Mouse (Mus musculus): ENCODE results near the gene Slx1b. TPM values are rescaled to one million over a fixed set of nuclear protein-coding genes. Genes with fewer than 3 reads are reported as not detected.

The Slx1b gene
- polyA plus RNA-seq, 1 experiment from 2014 or later: 14.8 TPM

DNA sequence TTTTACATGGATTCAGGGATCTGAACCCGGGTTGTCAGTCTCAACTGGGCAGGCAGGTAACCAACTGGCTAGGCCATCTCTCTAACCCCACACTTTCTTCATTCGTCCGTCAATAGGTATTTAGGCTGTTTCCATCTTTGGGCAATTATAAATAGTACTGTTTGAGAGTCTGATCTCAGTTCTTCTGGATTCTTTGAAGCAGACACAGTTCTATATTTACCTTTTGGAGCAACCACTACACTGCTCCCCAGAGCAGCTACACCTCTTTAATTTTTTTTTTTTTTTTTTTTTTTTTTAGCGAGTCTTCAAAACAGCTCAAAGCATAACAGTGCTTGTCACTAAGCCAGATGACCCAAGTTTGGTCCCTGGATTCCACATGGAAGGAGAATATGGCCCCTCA is 20.1 kb upstream of the Slx1b start:
- no peaks in the 10 kb centered on the region for H3K4me1 ChIP-seq
- H3K27me3 ChIP-seq (ENCODE audit: low read depth, poor library complexity, severe bottlenecking): 0 out of 2 replicates have a peak, but pooled peaks cover 2% of the 10 kb centered on the region
- WGBS: 88% methylated on average over 4 of the region's 4 CpGs
- no peaks in the 10 kb centered on the region for H3K9me3 ChIP-seq (replicated peaks)
- DNase-seq (ENCODE audit: low spot score): no peak
- no peaks in the 10 kb centered on the region for H3K36me3 ChIP-seq
- no peak overlapping the region for H3K27ac ChIP-seq
- no peak overlapping the region for H3K4me3 ChIP-seq

DNA sequence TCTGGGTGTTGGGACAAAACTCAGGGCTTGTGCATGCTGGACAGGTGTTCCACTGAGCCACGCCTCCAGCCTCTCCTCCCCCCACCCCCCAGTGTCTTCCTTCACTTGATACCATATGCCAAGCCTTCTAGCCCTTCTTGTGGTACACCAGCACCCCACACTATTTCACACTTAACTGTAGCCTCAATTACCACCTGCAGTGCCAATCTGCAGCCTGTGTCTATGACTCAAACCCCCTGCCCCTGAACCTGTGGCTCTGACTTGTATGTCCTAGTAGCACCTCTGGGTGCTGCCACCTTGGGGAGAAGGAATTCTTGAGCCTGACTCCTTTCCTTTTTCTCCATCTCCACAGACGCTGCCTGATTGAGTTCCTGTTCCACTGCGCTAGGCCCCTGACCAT is 16.3 kb upstream of the Slx1b start:
- H3K27me3 ChIP-seq (ENCODE audit: low read depth, poor library complexity, severe bottlenecking): 0 out of 2 replicates have a peak, but pooled peaks cover 2% of the 10 kb centered on the region
- no peaks in the 10 kb centered on the region for H3K36me3 ChIP-seq
- no peak overlapping the region for H3K27ac ChIP-seq
- no peaks in the 10 kb centered on the region for H3K4me1 ChIP-seq
- no peak for DNase-seq (ENCODE audit: low spot score)
- 76% methylated on average over 3 of the region's 3 CpGs for WGBS
- no peaks in the 10 kb centered on the region for H3K9me3 ChIP-seq (replicated peaks)
- no peak overlapping the region for H3K4me3 ChIP-seq

DNA sequence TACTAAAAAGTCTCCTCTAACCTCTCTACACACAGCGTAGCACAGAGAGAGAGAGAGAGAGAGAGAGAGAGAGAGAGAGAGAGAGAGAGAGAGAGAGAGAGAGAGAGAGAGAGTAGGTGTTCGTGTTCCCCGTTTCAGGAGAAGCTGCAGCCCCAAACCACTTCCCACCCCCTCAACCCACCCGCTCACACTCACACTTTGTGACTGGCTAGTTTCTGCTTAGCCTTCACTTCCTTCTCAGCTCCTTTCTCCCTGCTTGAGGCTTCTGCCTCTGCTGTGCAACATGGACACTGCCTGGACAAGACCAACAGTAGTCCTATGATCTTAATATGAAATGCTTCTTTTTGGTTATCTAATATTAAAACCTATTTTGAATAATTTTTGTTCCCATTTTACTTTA is 14.7 kb upstream of the Slx1b start:
- no peak for DNase-seq (ENCODE audit: low spot score)
- H3K36me3 ChIP-seq: no peaks in the 10 kb centered on the region
- peaks cover under 1% of the 10 kb centered on the region; the same call in 1 of the 2 replicates for H3K4me1 ChIP-seq
- peaks cover 16% of the 10 kb centered on the region for H3K27me3 ChIP-seq (ENCODE audit: low read depth, poor library complexity, severe bottlenecking)
- no peak overlapping the region for H3K4me3 ChIP-seq
- no peak overlapping the region for H3K27ac ChIP-seq
- H3K9me3 ChIP-seq (replicated peaks): no peaks in the 10 kb centered on the region
- WGBS: 72% methylated on average over 4 of the region's 4 CpGs

DNA sequence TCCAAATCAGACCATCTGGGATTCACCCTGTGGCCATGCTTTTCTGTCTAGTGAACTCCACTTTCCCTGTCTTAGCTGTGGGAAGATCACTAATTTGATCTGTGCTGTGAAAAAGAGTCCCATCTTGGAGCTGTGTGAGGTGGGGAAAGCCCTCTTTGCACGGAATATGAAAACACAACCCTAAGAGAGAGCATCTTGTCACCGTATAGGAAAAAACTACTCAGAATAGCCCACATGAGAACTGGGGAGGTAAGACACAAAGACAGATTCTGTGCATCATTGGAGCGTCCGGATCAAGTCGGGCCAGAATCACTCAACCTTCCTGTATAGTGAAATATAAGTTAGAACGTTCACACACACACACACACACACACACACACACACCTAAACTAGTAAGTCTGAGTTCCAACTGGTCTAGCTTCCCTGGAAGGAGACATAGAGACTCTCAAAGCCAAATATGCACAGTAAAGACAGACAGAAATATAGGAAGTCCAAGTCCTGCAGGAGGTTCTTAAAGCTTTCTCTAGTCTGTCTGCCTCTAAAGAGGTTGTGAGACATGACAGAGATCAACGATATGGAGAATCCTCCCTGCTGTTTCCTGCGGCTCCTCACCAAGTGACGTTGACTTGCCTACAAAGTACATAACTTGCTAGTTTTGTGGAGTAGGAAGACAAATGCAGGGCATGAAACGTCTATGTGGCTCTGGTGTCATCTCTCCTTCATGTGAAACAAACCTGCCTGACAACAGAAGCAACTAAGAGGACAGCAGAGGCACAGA is 12.8 kb upstream of the Slx1b start:
- no peak overlapping the region for H3K4me3 ChIP-seq

DNA sequence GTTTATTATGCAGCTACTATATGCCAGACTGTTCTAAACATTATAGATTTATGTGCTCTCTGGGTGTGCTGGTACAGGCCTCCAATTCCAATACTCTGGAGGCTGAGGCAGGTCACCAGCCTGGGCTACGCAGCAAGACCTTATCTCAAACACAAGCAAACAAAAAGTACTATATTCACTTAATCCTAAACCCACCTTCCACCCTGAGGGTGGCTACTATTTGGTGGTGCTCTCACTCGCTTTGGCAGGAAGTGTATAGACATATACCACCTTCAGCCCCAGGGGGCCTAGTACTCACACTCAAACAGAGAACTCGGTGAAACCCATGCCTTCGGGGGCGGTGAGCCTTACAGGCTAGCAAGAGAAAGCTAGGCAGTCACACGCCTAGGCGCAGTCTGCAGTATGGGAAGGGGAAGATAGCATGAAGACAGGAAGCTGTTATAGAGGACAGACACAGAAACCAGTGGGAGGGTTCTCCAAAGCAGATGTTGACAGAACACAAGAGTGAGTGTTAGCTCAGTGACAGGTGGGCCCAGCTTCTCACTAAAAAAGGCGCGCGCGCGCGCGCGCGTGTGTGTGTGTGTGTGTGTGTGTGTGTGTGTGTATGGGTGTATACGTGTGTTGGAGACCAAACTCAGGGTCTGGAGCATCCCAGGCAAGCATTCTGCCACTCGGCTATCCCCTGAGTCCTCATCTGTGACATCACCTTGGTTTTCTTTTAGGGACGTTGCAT is 12.0 kb upstream of the Slx1b start, which contains the start of gene Coro1a:
Gene Coro1a (minus strand): TSS at position 346 of the 733 bp plus-strand sequence.
- no peak for DNase-seq (ENCODE audit: low spot score)
- no peak within 1 kb of the TSS for H3K27ac ChIP-seq

More for the DNA sequence above, 12.8 kb upstream of the Slx1b start:
- H3K4me1 ChIP-seq: peaks cover 19% of the 10 kb centered on the region
- H3K27ac ChIP-seq: no peak overlapping the region
- 90% methylated on average over 10 of the region's 10 CpGs for WGBS
- DNase-seq (ENCODE audit: low spot score): no peak
- H3K36me3 ChIP-seq: no peaks in the 10 kb centered on the region
- H3K9me3 ChIP-seq (replicated peaks): no peaks in the 10 kb centered on the region
- peaks cover 35% of the 10 kb centered on the region for H3K27me3 ChIP-seq (ENCODE audit: low read depth, poor library complexity, severe bottlenecking)

DNA sequence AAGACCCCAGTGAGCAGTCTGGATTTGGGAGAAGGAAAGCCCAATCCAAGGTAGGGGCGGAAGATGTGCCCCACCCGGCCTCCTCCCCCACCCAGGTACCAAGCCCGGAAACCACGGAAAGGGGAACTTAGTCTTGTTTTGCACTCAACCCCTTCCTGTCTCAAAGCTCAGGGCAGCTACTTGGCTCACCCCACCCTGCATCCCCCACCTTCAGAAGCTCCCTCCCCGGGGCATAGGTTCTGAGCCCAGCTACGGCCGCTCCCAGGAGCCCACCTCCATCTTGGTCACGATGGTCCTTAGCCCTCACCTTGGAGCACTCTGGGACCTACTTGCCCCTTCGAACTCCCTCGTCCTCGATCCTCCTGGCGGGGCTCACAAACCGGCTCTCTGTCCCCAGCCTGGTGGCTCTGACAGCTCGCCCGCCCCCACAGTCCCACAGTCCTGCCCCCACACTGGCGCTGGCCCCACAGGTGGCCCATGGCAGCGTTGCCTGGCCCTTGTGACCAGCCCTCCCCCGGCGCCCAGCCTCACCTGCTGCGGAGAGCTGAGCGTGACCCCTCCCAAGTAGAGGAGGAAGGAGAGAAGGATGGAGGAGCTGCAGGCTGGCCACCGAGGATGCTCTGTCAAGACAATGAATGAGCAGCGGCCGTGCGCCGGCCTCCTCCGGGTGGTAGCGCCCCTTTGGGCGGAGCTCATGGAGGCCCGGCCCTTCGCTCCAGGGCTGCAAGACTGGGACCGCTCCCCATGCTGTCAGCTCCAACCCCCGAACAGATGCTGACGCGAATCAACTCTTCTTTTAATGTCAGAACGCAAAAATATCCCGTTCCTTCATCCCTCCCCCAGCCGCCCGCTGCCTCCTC is 8.8 kb upstream of the Slx1b start:
- Histone ChIP-seq H3K4me1 (peaks cover 40% of the 10 kb centered on the region), H3K9me3 (replicated peaks) (no peaks in the 10 kb centered on the region)

More for the DNA sequence above, 12.0 kb upstream of the Slx1b start, which contains the start of gene Coro1a:
- Histone ChIP-seq H3K36me3 (no peaks in the 10 kb centered on the region), H3K4me3 (no peak within 1 kb of the TSS), H3K27me3 (ENCODE audit: low read depth, poor library complexity, severe bottlenecking) (peaks cover 40% of the 10 kb centered on the region), H3K9me3 (replicated peaks) (no peaks in the 10 kb centered on the region), H3K4me1 (peaks cover 21% of the 10 kb centered on the region)
- 92% methylated on average over 19 of the region's 19 CpGs for WGBS

DNA sequence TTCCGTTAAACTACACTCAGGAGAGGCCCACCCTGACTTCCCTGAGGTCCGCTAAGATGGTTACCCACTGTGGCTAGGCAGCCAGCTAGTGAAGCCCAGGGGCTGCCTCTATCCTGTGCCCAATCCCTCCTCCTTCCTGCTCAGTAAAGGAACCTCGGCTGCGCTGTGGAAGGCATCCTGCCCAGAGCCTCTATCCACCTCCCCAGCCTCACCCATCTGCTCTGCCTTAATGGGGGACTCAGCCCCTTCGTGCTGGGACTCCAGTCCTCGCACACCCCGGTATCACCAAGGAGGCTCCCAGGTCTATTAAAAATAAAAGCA is 8.1 kb upstream of the Slx1b start:
- H3K9me3 ChIP-seq (replicated peaks): no peaks in the 10 kb centered on the region
- peaks cover 52% of the 10 kb centered on the region for H3K27me3 ChIP-seq (ENCODE audit: low read depth, poor library complexity, severe bottlenecking)
- no peak for DNase-seq (ENCODE audit: low spot score)
- H3K4me1 ChIP-seq: peaks cover 40% of the 10 kb centered on the region
- WGBS: 16% methylated on average over 7 of the region's 7 CpGs
- peak overlapping the region; percentile 77 for H3K4me3 ChIP-seq
- no peak overlapping the region for H3K27ac ChIP-seq
- peaks cover 22% of the 10 kb centered on the region for H3K36me3 ChIP-seq

More for the DNA sequence above, 8.8 kb upstream of the Slx1b start:
- 3% methylated on average over 39 of the region's 39 CpGs for WGBS
- peak; percentile 77 for DNase-seq (ENCODE audit: low spot score)
- H3K36me3 ChIP-seq: peaks cover 16% of the 10 kb centered on the region
- H3K27ac ChIP-seq: peak overlapping the region; percentile 78
- peaks cover 52% of the 10 kb centered on the region for H3K27me3 ChIP-seq (ENCODE audit: low read depth, poor library complexity, severe bottlenecking)
- peak overlapping the region; percentile 77 for H3K4me3 ChIP-seq

DNA sequence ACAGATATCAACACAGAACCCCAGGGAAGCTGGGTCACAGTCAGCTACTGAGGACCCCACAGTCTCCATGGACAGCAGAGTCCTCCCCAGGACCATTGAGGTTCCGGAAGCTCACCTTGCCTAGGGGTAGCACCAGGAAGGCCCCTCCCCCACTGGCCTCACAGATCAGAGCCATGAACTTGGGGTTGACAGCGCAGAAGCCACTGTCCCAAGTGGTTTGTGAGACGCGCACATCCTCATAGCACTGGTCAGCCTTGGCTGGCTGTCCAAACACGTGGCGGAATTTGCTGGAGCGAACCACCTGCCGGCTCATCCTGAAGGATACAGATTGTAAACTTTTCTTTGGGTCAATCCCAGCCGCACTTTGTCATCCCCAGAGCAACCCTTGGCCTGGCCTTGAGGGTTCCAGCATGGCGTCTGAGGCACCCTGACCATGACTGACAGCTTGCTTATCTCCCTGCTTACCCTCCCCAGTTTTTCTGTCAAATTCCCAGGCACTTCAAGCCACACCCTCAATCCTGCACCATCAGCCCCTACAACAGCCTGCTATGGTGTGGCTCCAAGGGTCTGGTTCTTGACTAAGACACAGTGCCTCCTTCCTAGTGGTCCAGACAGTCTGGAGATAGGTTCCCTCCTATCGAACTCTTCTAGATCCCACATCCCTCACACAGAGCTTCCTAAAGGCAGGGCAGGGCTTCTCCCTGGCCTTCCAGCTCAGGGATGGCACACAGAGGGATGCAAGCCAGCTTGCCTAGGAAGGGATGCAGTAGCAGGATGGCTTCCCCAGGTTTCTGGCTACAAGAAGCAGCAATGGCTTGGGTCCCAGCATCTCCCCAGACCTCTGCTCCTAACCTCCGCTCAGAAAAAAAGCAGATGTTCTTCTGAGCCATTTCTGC is 7.5 kb upstream of the Slx1b start:
- peak overlapping the region; percentile 77 for H3K4me3 ChIP-seq
- H3K27me3 ChIP-seq (ENCODE audit: low read depth, poor library complexity, severe bottlenecking): peaks cover 52% of the 10 kb centered on the region
- H3K4me1 ChIP-seq: peaks cover 40% of the 10 kb centered on the region
- H3K36me3 ChIP-seq: peaks cover 26% of the 10 kb centered on the region
- no peak for DNase-seq (ENCODE audit: low spot score)
- no peaks in the 10 kb centered on the region for H3K9me3 ChIP-seq (replicated peaks)
- WGBS: 85% methylated on average over 12 of the region's 12 CpGs
- no peak overlapping the region for H3K27ac ChIP-seq

DNA sequence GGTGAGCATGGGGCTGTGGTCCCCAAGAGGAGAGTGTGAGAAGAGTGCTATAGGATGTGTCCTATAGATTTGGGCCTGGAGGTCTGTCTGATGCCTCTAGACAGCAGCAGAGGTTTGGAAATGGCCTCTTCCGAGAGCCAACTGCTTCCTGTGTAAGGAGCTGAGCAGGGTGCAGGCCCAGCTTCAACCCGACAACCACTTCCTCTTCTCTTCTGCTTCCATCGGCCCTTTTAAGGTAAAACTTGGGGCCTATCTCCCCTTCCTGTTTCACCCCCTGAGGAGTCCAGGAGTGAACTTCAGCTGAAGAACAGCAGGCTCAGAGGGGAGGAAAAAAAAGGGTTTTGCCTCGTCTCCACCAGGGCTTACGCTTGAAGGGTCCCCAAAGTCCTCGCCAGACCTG is 6.8 kb upstream of the Slx1b start:
- no peaks in the 10 kb centered on the region for H3K9me3 ChIP-seq (replicated peaks)
- WGBS: 87% methylated on average over 6 of the region's 6 CpGs
- H3K27me3 ChIP-seq (ENCODE audit: low read depth, poor library complexity, severe bottlenecking): peaks cover 52% of the 10 kb centered on the region
- peaks cover 40% of the 10 kb centered on the region for H3K4me1 ChIP-seq
- no peak overlapping the region for H3K4me3 ChIP-seq
- H3K27ac ChIP-seq: no peak overlapping the region
- H3K36me3 ChIP-seq: peaks cover 34% of the 10 kb centered on the region
- no peak for DNase-seq (ENCODE audit: low spot score)

DNA sequence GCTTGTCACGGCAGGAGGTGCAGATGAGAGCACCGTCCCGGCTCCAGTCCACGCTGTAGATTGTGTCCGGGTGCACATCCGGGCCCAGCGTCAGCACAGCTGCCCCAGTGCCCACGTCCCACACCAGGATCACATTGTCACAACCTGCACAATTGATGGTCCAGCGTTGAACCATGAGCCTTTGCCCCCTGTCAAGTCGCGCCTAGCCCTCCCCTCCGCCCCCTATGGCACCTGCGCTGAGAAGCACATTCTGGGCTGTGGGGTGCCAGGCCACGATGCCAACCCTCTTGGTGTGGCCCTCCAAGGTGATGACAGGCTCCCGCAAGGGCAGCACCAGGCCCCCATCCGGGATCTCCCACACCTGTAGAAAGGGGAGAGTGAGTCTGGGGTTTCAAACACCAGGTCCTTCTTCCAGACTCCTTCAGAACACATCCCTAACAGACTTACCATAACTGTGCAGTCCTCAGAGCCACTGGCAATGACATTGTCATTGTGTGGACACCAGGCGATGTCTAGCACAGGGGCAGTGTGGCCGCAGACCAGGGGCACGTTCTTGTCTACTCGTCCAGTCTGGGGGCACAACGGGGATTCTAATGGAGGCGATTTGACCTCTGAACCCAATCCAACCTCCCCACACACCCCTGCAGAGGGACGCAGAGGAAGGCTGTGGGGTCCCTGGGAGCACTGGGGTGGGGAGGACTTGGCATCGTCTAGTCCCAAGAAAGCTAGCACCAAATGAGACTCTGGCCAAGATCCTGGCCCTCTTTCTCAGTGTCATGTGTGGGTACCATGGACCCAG is 6.2 kb upstream of the Slx1b start:
- peaks cover 46% of the 10 kb centered on the region for H3K4me1 ChIP-seq
- H3K9me3 ChIP-seq (replicated peaks): no peaks in the 10 kb centered on the region
- peaks cover 40% of the 10 kb centered on the region for H3K36me3 ChIP-seq
- 58% methylated on average over 24 of the region's 24 CpGs for WGBS
- H3K27me3 ChIP-seq (ENCODE audit: low read depth, poor library complexity, severe bottlenecking): peaks cover 52% of the 10 kb centered on the region
- DNase-seq (ENCODE audit: low spot score): no peak
- 0 out of 2 replicates have a peak overlapping the region, but pooled peaks have one; percentile 20 for H3K27ac ChIP-seq
- 0 out of 2 replicates have a peak overlapping the region, but pooled peaks have one; percentile 16 for H3K4me3 ChIP-seq

DNA sequence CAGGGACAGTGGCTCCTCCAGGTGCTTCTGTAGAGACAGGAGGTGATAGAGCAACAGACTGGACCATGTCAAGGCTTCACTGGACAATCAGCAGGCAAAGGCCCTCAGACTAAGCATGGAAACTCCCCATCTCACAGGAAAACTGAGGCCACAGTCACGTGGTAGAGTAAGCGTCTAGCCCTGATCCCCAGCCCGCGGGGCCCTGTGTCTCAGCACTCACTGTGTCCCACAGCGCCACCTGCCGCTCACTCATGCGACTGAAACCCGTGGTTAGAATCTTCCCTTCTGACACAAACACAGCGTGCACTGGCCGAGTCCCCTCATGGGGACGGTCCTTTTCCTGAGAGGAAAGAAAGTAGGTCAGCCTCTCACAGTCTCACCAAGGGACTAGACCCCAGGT is 5.5 kb upstream of the Slx1b start:
- H3K4me1 ChIP-seq: peaks cover 53% of the 10 kb centered on the region
- DNase-seq (ENCODE audit: low spot score): peak; percentile 92
- 0 out of 2 replicates have a peak overlapping the region, but pooled peaks have one; percentile 44 for H3K27ac ChIP-seq

More for the DNA sequence above, 5.5 kb upstream of the Slx1b start:
- 3% methylated on average over 11 of the region's 11 CpGs for WGBS
- Histone ChIP-seq H3K36me3 (peaks cover 40% of the 10 kb centered on the region), H3K9me3 (replicated peaks) (no peaks in the 10 kb centered on the region), H3K27me3 (ENCODE audit: low read depth, poor library complexity, severe bottlenecking) (peaks cover 46% of the 10 kb centered on the region), H3K4me3 (0 out of 2 replicates have a peak overlapping the region, but pooled peaks have one; percentile 16)
